Mouse (Mus musculus) lung, postnatal 4 days (tissue): ENCODE results near the gene Dpm2.

Experiments
- DNase-seq, 2 experiments: peaks; one replicate each; pipeline ENCODE4 v3.0.0; 2021

Gene Dpm2

GRCm38 (mm10) chr2:32570698-32571494 lies at the start of gene Dpm2:
TSS of gene Dpm2 (plus strand) at chr2:32570858.
- peak; percentile 91 to 93 for DNase-seq

DNA sequence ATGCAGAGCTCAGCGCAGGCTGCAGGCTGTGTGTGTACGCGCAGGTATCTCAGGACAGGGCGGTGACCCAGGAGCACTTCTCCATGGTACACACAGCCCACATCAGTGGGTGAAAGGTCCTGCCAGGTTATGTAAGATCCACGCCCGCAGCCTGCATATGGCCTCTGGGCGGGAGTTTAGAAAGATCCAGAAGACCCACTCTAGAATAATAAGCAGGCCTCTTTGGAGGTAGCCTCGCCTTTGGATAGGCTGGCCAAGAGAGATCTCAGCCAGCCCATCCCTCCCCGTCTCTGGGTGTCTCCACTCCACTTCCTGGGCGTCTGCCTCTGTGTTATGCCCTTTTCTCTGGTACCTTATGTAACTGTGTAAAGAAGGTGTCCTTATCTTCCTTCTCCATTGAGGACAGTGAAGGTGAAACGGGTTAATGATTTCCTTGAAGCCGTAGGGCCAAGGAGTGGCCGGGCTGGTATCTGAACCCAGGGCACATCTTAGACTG lies 46.1 kb upstream of the Dpm2 start:
- no peak for DNase-seq

DNA sequence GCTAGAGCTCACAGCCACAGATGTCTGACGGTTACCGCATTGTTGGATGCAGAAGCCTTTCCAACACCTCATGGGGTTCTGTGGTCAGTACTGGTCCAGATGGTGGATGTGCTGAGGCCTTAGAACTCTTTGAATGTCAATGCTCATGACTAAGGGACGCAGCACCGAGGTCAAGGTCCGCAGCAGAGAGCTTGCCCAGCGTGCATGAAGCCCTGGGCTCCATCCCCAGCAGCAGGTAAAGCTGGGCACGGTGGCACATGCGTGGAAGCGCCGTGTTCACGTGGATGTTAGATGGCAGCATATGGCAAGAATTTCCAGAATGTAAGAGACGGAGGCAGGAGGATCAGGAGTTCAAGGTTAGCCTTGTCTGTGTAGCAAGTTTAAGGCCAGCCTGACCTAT lies 44.8 kb upstream of the Dpm2 start:
- DNase-seq: no peak

- no peak for DNase-seq
Measured at GRCm38 (mm10) chr2:32527468-32527966, 43.1 kb upstream of the Dpm2 start.

DNA sequence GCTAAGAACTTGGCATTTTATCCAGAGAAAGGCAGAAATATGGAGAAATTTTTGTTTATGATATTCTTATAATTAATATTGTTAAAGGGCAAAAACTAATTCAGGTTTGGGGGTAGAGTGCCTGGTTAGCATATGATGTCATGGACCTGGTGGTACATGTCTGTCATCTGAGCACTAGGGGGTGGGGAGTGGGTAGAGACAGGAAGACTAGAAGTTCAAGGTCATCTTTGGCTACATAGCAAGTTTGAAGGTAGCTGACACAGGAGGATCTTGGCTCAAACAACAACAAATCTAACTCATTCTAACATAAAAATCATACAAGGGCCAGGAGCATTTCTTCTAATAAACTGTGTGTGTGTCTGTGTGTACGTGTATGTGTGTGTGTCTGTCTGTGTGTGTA lies 42.3 kb upstream of the Dpm2 start:
- DNase-seq: no peak

DNA sequence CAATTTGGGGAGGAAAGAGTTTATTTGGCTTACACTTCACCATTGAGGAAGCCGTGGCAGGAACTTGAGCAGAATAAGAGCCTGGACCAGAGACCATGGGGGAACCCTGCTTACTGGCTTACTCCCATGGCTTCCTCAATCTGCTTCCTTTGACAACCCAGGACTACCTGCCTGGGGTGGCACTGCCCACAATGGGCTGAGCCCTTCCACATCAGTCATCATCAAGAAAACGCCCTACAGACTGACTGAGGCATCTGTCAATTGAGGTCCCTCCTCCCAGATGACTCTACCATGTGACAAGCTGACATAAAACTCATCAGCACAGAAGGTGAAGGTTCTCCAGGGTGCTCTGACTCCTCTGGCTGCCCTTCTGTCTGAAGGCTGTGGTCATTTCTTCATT lies 40.2 kb upstream of the Dpm2 start:
- DNase-seq: no peak

GRCm38 (mm10) chr2:32533163-32533562 lies 37.5 kb upstream of the Dpm2 start:
- DNase-seq: no peak

GRCm38 (mm10) chr2:32534061-32534732 lies 36.5 kb upstream of the Dpm2 start:
- DNase-seq: peak; percentile 68 to 69

GRCm38 (mm10) chr2:32534733-32535471 lies 35.8 kb upstream of the Dpm2 start, which contains the start of gene Fam102a:
TSS of gene Fam102a (plus strand) at chr2:32535332.
- DNase-seq: peak; percentile 99

DNA sequence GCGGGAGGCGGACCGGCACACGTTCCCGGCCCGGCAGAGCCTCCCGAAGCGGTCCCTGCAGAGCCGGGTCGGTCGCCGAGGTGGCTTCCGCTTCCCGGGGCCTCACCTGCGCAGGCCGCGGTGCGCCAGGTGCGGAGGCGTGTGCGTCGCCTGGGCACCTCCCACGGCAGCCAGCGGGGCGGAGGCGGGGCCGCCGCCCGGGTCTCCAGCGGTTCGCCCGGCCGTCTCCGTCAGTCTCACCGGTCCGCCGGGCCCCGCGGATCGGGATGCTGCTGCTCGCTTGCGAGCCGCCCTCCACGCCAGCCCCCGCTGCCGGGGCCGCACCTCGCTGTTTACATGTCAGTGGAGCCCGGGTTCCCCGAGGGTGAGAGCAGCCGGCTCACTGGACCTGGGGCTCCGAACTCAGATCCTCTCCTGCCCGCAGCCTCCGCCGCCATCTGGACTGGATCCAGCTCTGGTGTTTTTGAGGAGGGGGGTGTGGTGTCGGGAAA lies 35.1 kb upstream of the Dpm2 start:
- DNase-seq: peak; percentile 81 to 88

GRCm38 (mm10) chr2:32536086-32536633 lies 34.5 kb upstream of the Dpm2 start:
- DNase-seq: peak; percentile 35 to 38

- DNase-seq: peak; percentile 60 to 71
Measured at GRCm38 (mm10) chr2:32536634-32537359, 33.9 kb upstream of the Dpm2 start.

GRCm38 (mm10) chr2:32537360-32537905 lies 33.2 kb upstream of the Dpm2 start:
- DNase-seq: peak; percentile 42 to 53

DNA sequence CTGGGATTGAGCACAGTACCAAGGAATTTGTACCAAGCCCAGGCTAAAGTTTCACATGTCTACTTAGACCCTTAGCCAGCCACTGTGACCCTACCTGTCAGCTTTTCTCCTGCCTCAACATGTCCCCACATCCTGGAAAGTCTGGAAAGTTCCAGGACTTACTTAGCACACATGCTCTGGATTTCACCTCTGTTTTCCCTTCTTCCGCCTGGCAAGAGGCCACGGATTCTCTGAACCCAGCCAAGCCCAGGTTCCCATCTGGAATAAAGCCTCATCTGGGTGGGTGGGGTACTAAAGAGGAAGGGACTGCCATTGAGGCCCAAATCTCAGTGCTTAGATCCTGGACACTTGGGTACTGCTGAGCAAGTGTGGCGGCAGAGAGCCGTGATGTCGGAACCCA lies 32.7 kb upstream of the Dpm2 start:
- DNase-seq: no peak

- peak; percentile 19 to 36 for DNase-seq
Measured at GRCm38 (mm10) chr2:32538461-32538860, 32.2 kb upstream of the Dpm2 start.

GRCm38 (mm10) chr2:32539452-32539981 lies 31.1 kb upstream of the Dpm2 start:
- DNase-seq: no peak

GRCm38 (mm10) chr2:32541333-32541908 lies 29.2 kb upstream of the Dpm2 start:
- no peak for DNase-seq

DNA sequence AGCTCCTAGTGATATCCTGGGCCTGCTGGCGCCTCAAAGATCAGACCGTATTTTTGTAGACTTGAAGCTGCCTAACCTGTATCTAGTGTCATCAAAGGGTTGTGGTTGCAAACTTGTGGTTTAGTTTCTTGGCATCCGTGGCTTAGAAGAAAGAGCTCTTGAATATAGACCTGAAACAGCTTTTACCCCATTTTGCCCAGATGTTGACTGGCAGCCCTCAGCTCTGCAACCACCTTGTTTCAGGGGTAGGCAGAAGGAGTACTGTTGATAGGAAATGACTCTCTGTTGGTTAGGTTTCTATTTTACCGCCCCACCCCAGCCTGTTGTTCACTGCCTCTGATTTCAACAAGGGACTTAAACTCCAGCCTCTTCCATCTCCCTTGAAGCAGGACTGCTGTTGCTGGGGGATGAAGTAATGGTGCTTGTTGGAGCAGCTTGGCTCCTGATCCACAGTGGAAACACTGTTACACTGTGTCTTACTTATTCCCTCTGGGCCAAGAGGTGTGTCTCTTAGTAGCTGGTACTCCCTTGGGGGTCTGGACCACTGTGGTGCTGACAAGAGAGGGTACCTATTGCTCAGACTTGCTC lies 28.6 kb upstream of the Dpm2 start:
- DNase-seq: no peak

- no peak for DNase-seq
Measured at GRCm38 (mm10) chr2:32543031-32543449, 27.6 kb upstream of the Dpm2 start.

GRCm38 (mm10) chr2:32546951-32547350 lies 23.7 kb upstream of the Dpm2 start:
- DNase-seq: no peak

DNA sequence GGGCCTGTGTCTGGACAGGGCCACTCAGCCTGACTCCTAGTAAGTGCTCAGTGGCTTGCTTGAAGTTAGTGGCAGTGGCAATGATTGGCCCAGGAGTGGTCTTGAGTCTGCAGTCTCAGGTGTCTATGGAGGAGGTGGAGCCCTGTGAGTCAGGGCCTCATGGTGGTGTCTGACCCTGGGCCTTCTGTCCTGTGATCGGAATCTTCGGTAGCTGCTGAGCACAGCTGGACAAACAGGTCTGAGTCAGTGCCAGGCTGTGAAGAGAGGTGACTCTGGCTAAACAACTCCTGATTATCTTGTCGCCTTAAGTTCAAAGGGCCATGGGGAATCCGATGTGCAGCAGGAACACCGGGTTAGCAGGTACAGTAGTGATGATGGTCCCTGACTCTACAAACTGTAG lies 23.3 kb upstream of the Dpm2 start:
- no peak for DNase-seq
